Mouse (Mus musculus) thymus, postnatal 0 days (tissue): ENCODE data around the gene Il4i1. TPM values are rescaled to one million over a fixed set of nuclear protein-coding genes. Genes with fewer than 3 reads are reported as not detected.
"Not testable (repeated sequence)": the region's sequence is repeated elsewhere in the genome, so short reads cannot be mapped to it uniquely, and the experiment has no call there.

ENCODE experiments used
- DNase-seq: peaks from one replicate; pipeline ENCODE4 v3.0.0-alpha.2; 2015; ENCODE audit warnings: low spot score
- polyA plus RNA-seq: library from polyadenylated mRNA; unstranded; fragments of >200 nt; fragmentation: Nextera tagmentation; extraction: Ambion mirVana; gene quantifications from 2 replicates; pipeline ENCODE4 v1.2.1, GENCODE M21; 2015

The Il4i1 gene
- polyA plus RNA-seq, 1 experiment from 2014 or later: 23.6 TPM

DNA sequence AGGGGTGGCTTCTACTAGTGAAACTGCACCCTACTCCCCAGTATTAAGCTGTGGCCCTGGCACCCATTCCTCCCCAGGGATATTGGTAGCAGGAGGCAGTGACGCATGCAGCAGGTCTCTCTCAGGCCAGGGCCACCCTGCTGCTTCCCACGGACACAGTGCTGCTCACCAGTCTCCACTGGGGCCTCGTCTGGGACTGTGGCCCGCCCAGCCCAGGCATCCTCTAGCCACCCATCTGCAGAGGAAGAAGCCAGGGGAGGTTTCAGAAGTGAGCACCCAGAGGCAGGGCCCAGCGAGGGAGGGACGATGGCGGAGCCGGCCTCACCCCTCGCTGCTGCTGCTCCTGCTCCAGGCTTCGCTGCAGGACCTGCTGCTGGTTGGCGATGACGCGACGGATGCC lies 47.0 kb downstream of the Il4i1 start:
- DNase-seq: no peak

- no peak for DNase-seq
Observed at GRCm38 (mm10) chr7:44863982-44864494, 47.9 kb downstream of the Il4i1 start.

DNA sequence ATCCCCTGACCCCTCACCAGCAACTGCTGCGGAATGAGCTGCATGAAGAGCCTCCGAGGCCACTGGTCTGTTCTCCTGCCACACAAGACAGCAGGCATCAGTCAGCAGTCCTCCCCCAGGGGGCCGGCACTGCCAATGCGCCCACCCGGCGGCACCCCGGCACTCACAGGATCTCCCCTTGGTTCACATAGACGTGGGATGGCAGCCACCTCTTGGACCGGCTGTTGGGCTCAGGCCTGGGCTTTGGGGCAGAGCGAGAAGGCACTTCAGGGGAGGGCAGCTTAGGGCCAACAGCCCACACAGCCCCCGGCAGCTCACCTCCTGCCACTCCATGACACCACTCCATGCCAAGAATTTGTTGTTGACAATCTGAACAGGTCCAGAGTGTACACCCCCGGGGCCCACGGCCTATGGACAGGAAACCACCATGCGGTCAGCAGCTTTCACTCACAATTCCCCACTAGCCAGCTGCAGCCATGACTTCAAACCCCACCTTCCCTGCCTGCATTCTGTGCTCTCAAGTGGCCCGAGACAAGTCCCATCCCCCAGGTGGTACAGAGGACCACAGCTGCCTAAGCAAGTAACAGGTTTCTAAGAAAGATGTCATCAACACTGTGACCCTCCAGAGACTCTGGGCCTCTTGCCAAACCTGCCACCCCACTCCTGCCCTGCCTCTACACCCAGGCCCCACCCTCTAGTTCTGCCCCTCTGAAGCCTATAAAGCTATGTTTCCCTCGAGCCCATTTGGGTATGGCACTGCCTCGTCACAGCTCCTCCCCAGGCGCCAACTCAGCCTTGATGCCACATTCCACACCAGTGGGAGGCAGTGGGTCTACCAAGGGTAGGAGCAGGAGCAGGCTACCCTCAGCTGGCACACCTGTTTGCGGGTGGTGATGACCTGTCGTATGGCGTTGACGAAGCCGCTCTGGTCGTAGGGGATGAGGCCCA lies 48.7 kb downstream of the Il4i1 start:
- no peak for DNase-seq

DNA sequence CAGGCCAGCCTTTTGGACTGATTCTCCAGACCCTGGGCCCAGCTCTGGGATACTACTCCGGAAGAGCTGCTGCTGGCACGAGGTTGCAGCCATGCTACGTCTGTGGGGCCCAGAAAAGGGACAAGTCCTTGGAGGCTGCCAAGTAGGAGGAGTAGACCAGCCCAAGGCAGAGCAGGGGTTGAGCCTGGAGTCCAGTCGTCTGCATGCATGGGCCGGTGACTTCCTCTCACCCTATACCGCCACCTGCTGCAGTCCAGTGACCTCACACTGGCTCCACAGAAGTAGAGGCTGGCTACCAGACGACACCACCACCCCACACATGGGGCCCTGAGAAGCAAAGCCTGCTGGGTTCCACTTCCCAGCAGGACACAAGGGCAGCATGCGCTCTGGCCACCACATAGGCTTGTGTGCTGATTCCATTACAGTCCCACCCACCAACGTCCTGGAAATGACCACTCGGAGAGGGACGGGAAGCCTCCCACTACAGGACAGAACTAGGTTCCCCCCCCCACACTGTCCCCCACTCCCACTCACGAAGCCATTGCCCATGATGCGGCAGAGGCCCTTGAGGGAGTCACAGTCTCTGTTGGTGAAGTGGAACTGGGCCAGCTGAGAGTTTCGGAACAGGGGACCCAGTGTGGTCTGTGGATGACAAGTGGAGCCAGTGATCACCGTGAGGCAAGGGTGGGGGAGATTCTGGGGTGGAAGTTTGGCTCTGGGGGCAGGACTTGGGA lies 50.3 kb downstream of the Il4i1 start:
- no peak for DNase-seq

DNA sequence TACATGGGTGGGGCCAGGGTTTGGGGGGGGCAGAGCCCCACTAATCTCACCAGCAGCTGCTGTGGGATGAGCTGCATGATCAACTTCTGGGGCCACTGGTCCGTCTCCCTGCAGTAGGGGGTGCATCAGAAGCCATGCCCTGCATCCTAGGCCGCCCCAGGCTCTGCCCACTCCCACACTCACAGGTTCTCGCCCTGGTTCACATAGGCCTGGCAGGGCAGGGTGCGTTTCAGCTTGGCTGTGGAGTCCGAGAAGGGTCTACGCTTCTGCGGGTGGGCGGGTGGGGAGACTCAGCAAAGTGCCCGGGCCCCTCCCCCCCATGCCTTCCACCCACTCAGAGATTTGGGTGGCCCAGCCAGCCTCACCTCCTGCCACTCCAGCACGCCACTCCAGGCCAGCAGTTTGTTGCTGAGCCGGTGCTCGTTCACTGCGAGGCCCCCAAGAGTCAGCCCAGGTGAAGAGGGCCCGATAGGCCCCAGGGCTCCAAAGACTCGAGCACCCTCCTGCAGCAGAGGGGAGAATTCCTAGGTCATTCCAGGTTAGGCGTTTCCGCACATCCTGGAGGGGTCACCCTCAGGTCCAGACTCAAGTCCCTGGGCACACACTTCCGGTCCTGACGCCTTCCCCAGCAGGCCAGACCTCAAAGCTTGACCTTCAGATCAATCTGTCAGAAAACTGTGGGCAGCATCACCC lies 51.0 kb downstream of the Il4i1 start:
- no peak for DNase-seq

DNA sequence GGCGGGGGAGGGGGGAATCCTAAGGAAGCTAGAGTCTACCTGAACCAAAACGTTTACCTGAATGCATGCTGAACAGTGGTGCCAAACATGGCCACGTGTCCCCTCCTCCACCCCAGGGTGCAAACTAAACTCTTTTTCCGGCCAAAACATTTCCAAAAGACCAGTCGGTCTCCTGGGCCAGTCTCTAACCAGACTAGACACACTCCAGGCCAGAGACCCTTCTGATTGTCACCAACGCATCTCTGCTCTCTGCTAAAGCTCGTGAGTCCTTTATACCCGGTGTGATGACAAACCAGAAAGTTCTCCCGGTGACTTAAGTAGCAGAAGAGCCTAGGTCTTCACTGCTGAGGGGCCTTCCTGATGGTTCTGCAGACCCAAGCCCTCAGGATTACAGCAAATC lies 51.6 kb downstream of the Il4i1 start:
- DNase-seq: no peak

GRCm38 (mm10) chr7:44868465-44868864 lies 52.3 kb downstream of the Il4i1 start:
- DNase-seq: no peak

- peak; percentile 47 for DNase-seq
Observed at GRCm38 (mm10) chr7:44868919-44869696, 52.9 kb downstream of the Il4i1 start.

- DNase-seq: peak; percentile 93
Observed at GRCm38 (mm10) chr7:44869697-44870528, 53.7 kb downstream of the Il4i1 start, which contains the start of gene Ptov1. Ptov1 (minus strand) TSS chr7:44869788.

DNA sequence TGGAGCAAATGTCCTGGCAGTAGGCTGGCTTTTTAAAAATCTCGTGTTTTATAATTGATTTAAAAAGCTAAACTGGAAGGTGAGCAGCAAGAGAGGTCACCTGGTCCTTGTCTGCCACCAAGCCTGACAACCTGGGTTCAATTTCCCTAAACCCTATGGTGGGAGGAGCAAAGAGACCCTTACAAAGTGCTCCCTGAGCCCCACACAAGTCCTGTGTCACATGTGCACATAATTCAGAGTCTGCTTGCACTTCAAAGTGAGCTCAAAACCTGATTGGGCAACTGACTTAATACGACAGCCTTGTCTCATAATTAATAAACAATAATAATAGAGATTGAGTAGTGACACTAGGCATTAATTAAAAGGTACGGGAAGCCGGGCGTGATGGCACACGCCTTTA lies 54.4 kb downstream of the Il4i1 start:
- DNase-seq: no peak

DNA sequence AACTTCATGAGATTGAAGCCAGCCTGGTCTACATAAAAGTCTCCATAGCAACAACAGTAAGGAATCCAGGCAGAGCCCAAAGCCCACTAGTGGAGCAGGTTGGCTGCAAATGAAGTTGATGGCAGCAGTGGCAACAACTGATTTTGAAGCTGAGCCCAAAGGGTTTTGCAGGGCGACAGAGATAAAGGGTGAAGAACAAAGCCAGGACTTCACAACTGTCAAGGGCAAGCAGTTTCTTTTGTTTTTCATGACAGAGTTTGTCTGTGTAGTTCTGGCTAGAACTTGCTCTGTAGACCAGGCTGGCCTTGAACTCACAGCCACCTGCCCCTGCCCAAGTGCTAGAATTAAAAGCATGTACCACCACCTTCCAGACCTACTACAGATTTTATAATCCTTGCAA lies 55.0 kb downstream of the Il4i1 start:
- DNase-seq: no peak

DNA sequence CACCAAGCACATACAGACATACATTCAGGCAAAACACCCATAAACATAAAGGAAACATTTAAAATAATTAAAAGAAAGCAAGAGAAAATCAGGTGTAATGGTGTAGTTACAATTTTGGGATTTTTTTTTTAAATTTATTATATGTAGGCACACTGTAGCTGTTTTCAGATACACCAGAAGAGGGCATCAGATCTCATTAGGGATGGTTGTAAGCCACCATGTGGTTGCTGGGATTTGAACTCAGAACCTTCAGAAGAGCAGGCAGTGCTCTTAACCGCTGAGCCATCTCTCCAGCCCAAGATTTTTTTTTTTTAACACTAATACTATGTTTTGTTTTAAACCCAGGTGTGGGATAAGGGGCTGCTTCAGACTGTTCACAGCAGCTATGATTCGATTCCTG lies 55.6 kb downstream of the Il4i1 start:
- not testable (repeated sequence) for DNase-seq

- DNase-seq: no peak
Observed at GRCm38 (mm10) chr7:44877833-44878232, 61.6 kb downstream of the Il4i1 start.

DNA sequence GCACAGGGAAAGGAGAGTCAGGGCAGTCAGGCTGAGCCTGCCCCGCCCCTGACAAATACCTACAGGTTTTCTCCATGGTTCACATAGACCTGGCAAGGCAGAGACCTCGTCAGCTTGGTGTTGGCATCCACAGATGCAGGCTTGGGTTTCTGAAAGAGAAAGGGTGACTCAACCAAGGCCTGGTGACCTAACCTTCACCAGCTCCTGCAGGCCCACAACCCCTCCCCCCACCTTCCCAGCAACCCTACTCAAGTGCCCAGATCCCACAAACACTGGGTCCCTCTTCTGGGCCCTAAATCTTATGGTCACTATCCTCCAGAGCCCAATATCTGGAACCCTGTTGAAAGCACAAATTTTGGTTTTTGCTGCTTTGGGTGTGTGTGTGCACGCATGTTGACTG lies 66.8 kb downstream of the Il4i1 start:
- no peak for DNase-seq

GRCm38 (mm10) chr7:44884637-44885036 lies 68.5 kb downstream of the Il4i1 start:
- no peak for DNase-seq

GRCm38 (mm10) chr7:44886964-44887363 lies 70.8 kb downstream of the Il4i1 start:
- DNase-seq: no peak

- DNase-seq: no peak
Observed at GRCm38 (mm10) chr7:44888256-44889105, 72.3 kb downstream of the Il4i1 start.

DNA sequence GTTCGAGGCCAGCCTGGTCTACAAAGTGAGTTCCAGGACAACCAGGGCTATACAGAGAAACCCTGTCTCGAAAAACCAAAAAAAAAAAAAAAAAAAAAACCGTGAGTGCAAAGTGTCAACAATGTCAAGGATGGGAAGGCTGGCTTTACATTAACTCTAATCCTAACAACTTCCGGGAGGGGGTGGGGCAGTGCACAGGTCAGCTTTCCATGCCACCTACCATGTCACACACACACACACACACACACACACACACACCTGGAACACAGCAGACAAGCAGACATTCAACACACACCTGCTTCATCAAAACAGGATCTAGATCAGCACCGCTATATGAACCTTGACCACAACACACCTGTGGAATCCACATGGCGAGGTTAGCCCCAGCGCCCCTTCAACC lies 74.0 kb downstream of the Il4i1 start:
- DNase-seq: no peak
